Mouse (Mus musculus) embryonic facial prominence, embryonic 11.5 days (tissue): Measurements from ENCODE around the gene Nufip1. TPM values are rescaled to one million over a fixed set of nuclear protein-coding genes. Genes with fewer than 3 reads are reported as not detected.

ENCODE experiments used
- ATAC-seq: fragments of 200-750 bp; cut with Nextera tagmentation; replicated peaks from 2 replicates; pipeline ENCODE4 v1.8.0; 2017; ENCODE audit warnings: low read depth; ENCODE audit not compliant: insufficient number of reproducible peaks, low FRiP score, low TSS enrichment
- DNase-seq: peaks from one replicate; pipeline ENCODE4 v3.0.0-alpha.2; 2015; ENCODE audit warnings: low spot score
- H3K27ac ChIP-seq: fragments of 300-500 bp; sonication (generic); replicated peaks from 2 replicates; pipeline ENCODE4 v1.5.1; 2014; ENCODE audit warnings: mild to moderate bottlenecking, low read depth, low read length, control low read depth
- H3K27me3 ChIP-seq: fragments of 300-500 bp; sonication (generic); 2 replicates; pipeline ENCODE4 v1.6.1; 2014; ENCODE audit warnings: mild to moderate bottlenecking, low read length, moderate library complexity, mixed read lengths; ENCODE audit not compliant: control insufficient read depth, insufficient read depth
- H3K36me3 ChIP-seq: fragments of 300-500 bp; sonication (generic); replicated peaks from 2 replicates; pipeline ENCODE4 v1.6.1; 2014; ENCODE audit warnings: low read depth, mild to moderate bottlenecking, low read length, moderate library complexity, mixed read lengths; ENCODE audit not compliant: control insufficient read depth, insufficient read depth
- H3K4me1 ChIP-seq: fragments of 300-500 bp; sonication (generic); 2 replicates; pipeline ENCODE4 v1.6.1; 2014; ENCODE audit warnings: low read length, mixed read lengths; ENCODE audit not compliant: control insufficient read depth, insufficient read depth
- H3K4me2 ChIP-seq: fragments of 300-500 bp; sonication (generic); 2 replicates; pipeline ENCODE4 v1.6.1; 2014; ENCODE audit warnings: low read depth, mild to moderate bottlenecking, control low read depth, low read length, moderate library complexity
- H3K4me3 ChIP-seq: fragments of 300-500 bp; sonication (generic); 2 replicates; pipeline ENCODE4 v1.5.1; 2014; ENCODE audit warnings: low read depth, low read length, control low read depth
- H3K9ac ChIP-seq: fragments of 300-500 bp; sonication (generic); replicated peaks from 2 replicates; pipeline ENCODE4 v1.6.1; 2014; ENCODE audit warnings: mild to moderate bottlenecking, control low read depth, low read length
- H3K9me3 ChIP-seq: fragments of 300-500 bp; sonication (generic); replicated peaks from 2 replicates; pipeline ENCODE4 v1.6.1; 2016; ENCODE audit warnings: mild to moderate bottlenecking, low read length, inconsistent platforms, mixed read lengths; ENCODE audit not compliant: control insufficient read depth
- WGBS: fragments of 180-500 bp; shearing (Covaris S2); extraction: QIAGEN DNeasy Blood & Tissue Kit; methylation state at CpG from one replicate; pipeline ENCODE4 v1.1.7; 2014; 5-methylcytosine and 5-hydroxymethylcytosine counted together
- polyA plus RNA-seq: library from polyadenylated mRNA; unstranded; fragments of >200 nt; fragmentation: Nextera tagmentation; extraction: Ambion mirVana; gene quantifications from 2 replicates; pipeline ENCODE4 v1.2.1, GENCODE M21; 2014

Gene Nufip1
- polyA plus RNA-seq, 1 experiment from 2014 or later, result 22.1 TPM

- no peak overlapping the region for H3K4me2 ChIP-seq
- no peaks in the 10 kb centered on the region for H3K27me3 ChIP-seq
- ATAC-seq, result no peak
- no peaks in the 10 kb centered on the region for H3K9me3 ChIP-seq
- no peak overlapping the region for H3K4me3 ChIP-seq
- H3K36me3 ChIP-seq, result no peaks in the 10 kb centered on the region
- H3K9ac ChIP-seq, result no peak overlapping the region
- H3K4me1 ChIP-seq, result no peaks in the 10 kb centered on the region
- WGBS, result 81% methylated on average over 8 of the region's 8 CpGs
- no peak overlapping the region for H3K27ac ChIP-seq
- no peak for DNase-seq
Measured at GRCm38 (mm10) chr14:76171285-76171684, 60.6 kb downstream of the Nufip1 start.

- Histone ChIP-seq H3K9me3 (no peaks in the 10 kb centered on the region), H3K36me3 (no peaks in the 10 kb centered on the region), H3K4me3 (no peak overlapping the region), H3K4me2 (no peak overlapping the region), H3K27ac (no peak overlapping the region), H3K9ac (no peak overlapping the region), H3K4me1 (no peaks in the 10 kb centered on the region), H3K27me3 (no peaks in the 10 kb centered on the region)
- DNase-seq (no peak), ATAC-seq (no peak)
- WGBS, result 88% methylated on average over 7 of the region's 7 CpGs
Measured at GRCm38 (mm10) chr14:76174328-76174727, 63.6 kb downstream of the Nufip1 start.

GRCm38 (mm10) chr14:76175808-76176207, 65.1 kb downstream of the Nufip1 start:
- no peak overlapping the region for H3K9ac ChIP-seq
- DNase-seq (peak; percentile 22), ATAC-seq (no peak)
- H3K9me3 ChIP-seq, result no peaks in the 10 kb centered on the region
- no peaks in the 10 kb centered on the region for H3K27me3 ChIP-seq
- H3K4me3 ChIP-seq, result no peak overlapping the region
- no peak overlapping the region for H3K4me2 ChIP-seq
- 27% methylated on average over 5 of the region's 5 CpGs for WGBS
- no peak overlapping the region for H3K27ac ChIP-seq
- H3K36me3 ChIP-seq, result no peaks in the 10 kb centered on the region
- no peaks in the 10 kb centered on the region for H3K4me1 ChIP-seq

GRCm38 (mm10) chr14:76177230-76177629, 66.5 kb downstream of the Nufip1 start:
- Histone ChIP-seq H3K4me3 (no peak overlapping the region), H3K9ac (no peak overlapping the region), H3K9me3 (no peaks in the 10 kb centered on the region), H3K4me2 (no peak overlapping the region), H3K4me1 (no peaks in the 10 kb centered on the region), H3K27ac (no peak overlapping the region), H3K36me3 (no peaks in the 10 kb centered on the region), H3K27me3 (no peaks in the 10 kb centered on the region)
- 95% methylated on average over 9 of the region's 9 CpGs for WGBS
- DNase-seq (no peak), ATAC-seq (no peak)

GRCm38 (mm10) chr14:76178447-76178846, 67.8 kb downstream of the Nufip1 start:
- WGBS, result 82% methylated on average over 2 of the region's 2 CpGs
- no peak for DNase-seq
- no peaks in the 10 kb centered on the region for H3K9me3 ChIP-seq
- no peaks in the 10 kb centered on the region for H3K4me1 ChIP-seq
- no peak overlapping the region for H3K4me3 ChIP-seq
- H3K9ac ChIP-seq, result no peak overlapping the region
- no peaks in the 10 kb centered on the region for H3K27me3 ChIP-seq
- no peak overlapping the region for H3K4me2 ChIP-seq
- no peaks in the 10 kb centered on the region for H3K36me3 ChIP-seq
- no peak for ATAC-seq
- H3K27ac ChIP-seq, result no peak overlapping the region

- WGBS, result 80% methylated on average over 6 of the region's 6 CpGs
- H3K4me3 ChIP-seq, result no peak overlapping the region
- H3K27ac ChIP-seq, result no peak overlapping the region
Measured at GRCm38 (mm10) chr14:76179343-76179742, 68.7 kb downstream of the Nufip1 start.

GRCm38 (mm10) chr14:76185358-76185757, 74.7 kb downstream of the Nufip1 start:
- Histone ChIP-seq H3K4me1 (no peaks in the 10 kb centered on the region), H3K9me3 (no peaks in the 10 kb centered on the region), H3K4me2 (no peak overlapping the region), H3K9ac (no peak overlapping the region), H3K36me3 (no peaks in the 10 kb centered on the region), H3K4me3 (no peak overlapping the region), H3K27me3 (no peaks in the 10 kb centered on the region), H3K27ac (no peak overlapping the region)
- WGBS, result 81% methylated on average over 5 of the region's 5 CpGs
- no peak for ATAC-seq
- DNase-seq, result no peak

More at GRCm38 (mm10) chr14:76179343-76179742, 68.7 kb downstream of the Nufip1 start:
- DNase-seq (no peak), ATAC-seq (no peak)
- Histone ChIP-seq H3K27me3 (no peaks in the 10 kb centered on the region), H3K9ac (no peak overlapping the region), H3K4me2 (no peak overlapping the region), H3K36me3 (no peaks in the 10 kb centered on the region), H3K9me3 (no peaks in the 10 kb centered on the region), H3K4me1 (no peaks in the 10 kb centered on the region)

- Histone ChIP-seq H3K9me3 (no peaks in the 10 kb centered on the region), H3K27ac (no peak overlapping the region), H3K4me1 (no peaks in the 10 kb centered on the region), H3K36me3 (no peaks in the 10 kb centered on the region), H3K9ac (no peak overlapping the region), H3K4me2 (no peak overlapping the region), H3K4me3 (no peak overlapping the region), H3K27me3 (no peaks in the 10 kb centered on the region)
- 60% methylated on average over 4 of the region's 4 CpGs for WGBS
- DNase-seq (no peak), ATAC-seq (no peak)
Measured at GRCm38 (mm10) chr14:76186299-76186698, 75.6 kb downstream of the Nufip1 start.
